In the genomic region with DNA sequence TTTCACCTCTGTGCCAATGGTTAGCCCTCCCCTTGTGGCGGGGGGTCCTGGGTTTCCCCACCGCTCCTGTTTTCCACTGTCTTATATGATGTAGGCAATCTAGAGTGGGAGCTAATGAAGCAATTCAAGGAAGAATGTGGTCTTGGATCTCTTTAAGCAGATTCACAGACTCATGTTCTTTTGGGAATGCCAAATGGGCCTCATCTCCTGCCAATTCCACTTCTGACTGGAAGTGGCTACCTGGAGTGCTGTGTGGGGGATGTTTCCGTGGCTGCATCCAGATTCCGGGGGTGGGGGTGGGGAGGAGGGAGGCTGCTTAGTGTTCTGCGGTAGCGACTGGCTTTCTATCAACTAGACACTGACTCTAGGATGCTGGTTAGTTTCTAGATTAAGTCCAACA, we compare ENCODE assay signal across 10 mouse cellular contexts.
DNase-seq lines count a peak whose midpoint lies in the region.
"Had no signal": no experiment of that assay in that cellular context is flagged by ENCODE, and none has a peak within 500 bp of the region (broad histone marks: within the 10 kb centered on the region; RNA-seq: fewer than 3 reads in every experiment).

No protein-coding gene starts in this region.

- DNase-seq in layer of hippocampus, adult 9-11 months: peak; percentile 18
- no peak for DNase-seq in layer of hippocampus, postnatal 10 days (ENCODE audit: low spot score in 2 of 2)
- peak; percentile 44 for DNase-seq in Muller cell, postnatal 12 days (ENCODE audit: inconsistent ontology term)
- DNase-seq in R1 (ENCODE audit: low read depth, low spot score): peak; percentile 15
- DNase-seq in cerebellum, adult 9-11 months: peak; percentile 81
- DNase-seq in embryo, embryonic 9.5 days (ENCODE audit: extremely low spot score): no peak
- no peak for DNase-seq in layer of hippocampus, adult 9-10 months (ENCODE audit: low spot score)
- DNase-seq: adrenal gland, postnatal 36 days; gastrocnemius, postnatal 36 days; heart, postnatal 36 days had no signal

Comparison
In these comparisons a context has a peak if more than half of its experiments do, and no peak if none do; other contexts are left out.
1. DNase-seq: peak in layer of hippocampus, adult 9-11 months (single experiment), Muller cell, postnatal 12 days (single experiment), R1 (single experiment) and cerebellum, adult 9-11 months (single experiment); none in layer of hippocampus, postnatal 10 days (0 of 2), embryo, embryonic 9.5 days (single experiment) and layer of hippocampus, adult 9-10 months (single experiment).